Mouse (Mus musculus) brown adipose tissue, adult 24 weeks (tissue): ENCODE data around the gene Tgds. TPM values are rescaled to one million over a fixed set of nuclear protein-coding genes. Genes with fewer than 3 reads are reported as not detected.
"Not testable (repeated sequence)": the region's sequence is repeated elsewhere in the genome, so short reads cannot be mapped to it uniquely, and the experiment has no call there.

Experiments
- H3K27ac ChIP-seq: fragments of 200-500 bp; replicated peaks from 2 replicates; pipeline ENCODE4 v1.5.1; 2012; ENCODE audit warnings: low read depth, mild to moderate bottlenecking, low read length
- H3K4me1 ChIP-seq: fragments of 200-500 bp; 2 replicates; pipeline ENCODE4 v1.6.1; 2012; ENCODE audit warnings: low read length, mixed read lengths; ENCODE audit not compliant: control insufficient read depth, insufficient read depth, insufficient read length
- H3K4me3 ChIP-seq: fragments of 200-500 bp; 2 replicates; pipeline ENCODE4 v1.5.1; 2012; ENCODE audit warnings: low read depth, mild to moderate bottlenecking, low read length, moderate library complexity; ENCODE audit not compliant: insufficient read depth
- polyA plus RNA-seq: library from polyadenylated mRNA; stranded (reverse); fragments of >200 nt; gene quantifications from 2 replicates; pipeline ENCODE4 v1.2.4, GENCODE M21; 2012; ENCODE audit not compliant: missing spikeins, insufficient read depth, insufficient read length

Gene Tgds
- polyA plus RNA-seq, 1 experiment = 14.8 TPM

- H3K4me1 ChIP-seq = no peaks in the 10 kb centered on the region
- H3K4me3 ChIP-seq = no peak overlapping the region
- 0 out of 2 replicates have a peak overlapping the region, but pooled peaks have one; percentile 20 for H3K27ac ChIP-seq
Observed at GRCm38 (mm10) chr14:118151651-118152293, 19.2 kb upstream of the Tgds start.

- no peak overlapping the region for H3K4me3 ChIP-seq
- H3K4me1 ChIP-seq = no peaks in the 10 kb centered on the region
- H3K27ac ChIP-seq = no peak overlapping the region
Observed at GRCm38 (mm10) chr14:118150656-118151551, 18.3 kb upstream of the Tgds start.

DNA sequence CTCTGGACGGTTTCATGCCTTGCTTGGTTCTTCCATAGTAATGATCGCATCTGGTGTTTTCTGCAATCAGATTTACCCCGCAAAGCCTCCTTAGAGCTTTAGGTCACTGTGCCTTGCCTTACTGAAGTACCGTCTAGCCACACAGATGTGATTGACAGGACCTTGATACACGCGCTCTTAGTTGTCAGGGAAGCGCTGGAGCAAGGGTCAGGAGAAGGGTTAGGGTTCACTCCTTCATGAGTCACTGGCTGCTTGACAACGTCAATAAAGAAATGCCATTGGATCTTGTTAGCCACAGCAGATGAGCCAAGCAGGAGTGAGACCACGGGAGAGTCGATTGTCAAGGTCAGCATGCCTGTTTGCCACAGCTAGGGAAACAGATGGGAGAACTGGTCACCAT is 16.0 kb upstream of the Tgds start:
- Histone ChIP-seq H3K4me1 (no peaks in the 10 kb centered on the region), H3K27ac (no peak overlapping the region), H3K4me3 (no peak overlapping the region)

DNA sequence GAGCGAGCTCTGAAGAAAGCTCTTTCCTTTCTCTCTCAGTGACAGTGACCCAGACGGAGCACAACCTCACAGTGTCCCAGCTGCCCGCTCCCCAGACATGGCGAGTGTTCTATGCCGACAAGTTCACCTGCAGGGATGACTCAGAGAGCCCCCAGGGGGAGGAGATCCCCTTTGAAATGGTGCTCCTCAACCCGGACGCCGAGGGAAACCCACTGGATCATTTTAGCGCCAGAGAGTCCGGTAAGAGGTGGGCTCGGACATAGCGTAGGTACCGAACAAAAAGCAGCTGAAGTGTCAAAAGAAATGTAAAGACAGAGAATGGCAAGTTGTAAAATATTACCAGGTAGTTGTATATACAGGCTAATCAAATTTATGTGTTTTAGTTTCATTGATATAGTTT is 15.5 kb upstream of the Tgds start:
- no peak overlapping the region for H3K4me3 ChIP-seq
- no peak overlapping the region for H3K27ac ChIP-seq
- H3K4me1 ChIP-seq = no peaks in the 10 kb centered on the region

DNA sequence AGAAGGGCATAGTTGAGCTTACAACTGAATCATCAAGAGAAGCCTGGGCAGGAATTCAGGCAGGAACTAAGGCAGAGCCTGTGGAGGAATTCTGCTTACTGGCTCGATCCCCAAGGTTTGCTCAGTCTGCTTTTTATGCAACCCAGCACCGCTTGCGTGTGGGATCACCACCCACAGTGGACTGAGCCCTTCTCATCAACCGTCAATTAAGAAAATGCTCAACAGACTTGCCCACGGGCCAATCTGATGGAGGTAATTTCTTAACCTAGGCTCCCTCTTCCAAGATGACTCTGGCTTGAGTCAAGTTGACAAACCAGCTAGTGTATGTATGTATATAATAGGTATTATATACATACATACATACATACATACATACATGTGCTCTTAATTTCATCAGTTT is 9.7 kb upstream of the Tgds start:
- Histone ChIP-seq H3K4me1 (no peaks in the 10 kb centered on the region), H3K27ac (no peak overlapping the region), H3K4me3 (no peak overlapping the region)

GRCm38 (mm10) chr14:118137487-118137886 is 4.9 kb upstream of the Tgds start:
- Histone ChIP-seq H3K4me3 (peak overlapping the region; percentile 72), H3K27ac (no peak overlapping the region), H3K4me1 (no peaks in the 10 kb centered on the region)

GRCm38 (mm10) chr14:118136744-118137452 is 4.3 kb upstream of the Tgds start, which contains the start of gene Gpr180:
Gpr180 (plus strand) TSS chr14:118137158.
- Histone ChIP-seq H3K4me1 (no peaks in the 10 kb centered on the region; the same call in 1 of the 2 replicates), H3K27ac (peak within 1 kb of the TSS; percentile 85), H3K4me3 (peak within 1 kb of the TSS; percentile 72)

GRCm38 (mm10) chr14:118131931-118132641 is 469 bp downstream of the Tgds start:
- Histone ChIP-seq H3K4me3 (peak overlapping the region; percentile 91), H3K27ac (peak overlapping the region; percentile 37; the same call in 1 of the 2 replicates), H3K4me1 (peaks cover 7% of the 10 kb centered on the region; the same call in 1 of the 2 replicates)

DNA sequence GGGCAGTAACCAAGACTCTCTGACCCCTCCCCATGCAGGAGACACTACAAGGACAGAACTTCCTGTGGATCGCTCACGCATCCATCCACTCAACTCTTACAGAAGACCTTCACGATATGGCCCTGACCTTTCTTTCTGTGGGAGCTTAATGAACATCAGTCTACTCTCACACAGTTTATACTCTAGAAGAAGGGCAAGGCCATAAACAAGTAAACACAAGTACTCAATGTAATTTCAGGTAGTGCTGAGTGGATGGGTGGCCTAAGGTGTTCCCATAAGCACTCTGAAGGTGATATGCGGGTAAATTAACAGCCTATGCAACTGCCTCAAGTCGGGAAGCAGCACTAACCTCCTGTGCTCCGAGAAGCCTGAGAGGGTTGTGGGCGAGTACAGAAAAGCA is 1.1 kb downstream of the Tgds start:
- no peak overlapping the region for H3K27ac ChIP-seq
- peaks cover 7% of the 10 kb centered on the region; the same call in 1 of the 2 replicates for H3K4me1 ChIP-seq
- peak overlapping the region; percentile 91 for H3K4me3 ChIP-seq

DNA sequence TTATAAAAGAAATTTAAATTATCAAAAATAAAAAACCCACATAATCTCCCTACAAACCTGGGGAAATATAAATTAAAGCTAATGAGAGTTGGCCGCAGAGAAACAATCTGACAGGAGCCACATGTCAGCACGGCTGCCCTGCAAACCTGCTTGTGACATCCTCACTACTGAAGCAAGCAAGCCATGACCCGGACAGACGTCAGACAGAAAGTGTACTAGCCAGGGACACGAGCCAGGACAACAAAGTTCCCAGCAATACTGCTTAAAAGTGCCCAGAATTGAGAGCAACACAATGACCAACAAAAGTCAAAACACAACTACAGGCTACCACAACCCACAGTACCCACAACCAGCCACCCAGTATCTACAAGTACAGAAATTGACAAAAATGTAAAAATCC is 6.3 kb downstream of the Tgds start:
- H3K27ac ChIP-seq = no peak overlapping the region
- no peak overlapping the region for H3K4me3 ChIP-seq
- peaks cover 4% of the 10 kb centered on the region; the same call in 1 of the 2 replicates for H3K4me1 ChIP-seq

DNA sequence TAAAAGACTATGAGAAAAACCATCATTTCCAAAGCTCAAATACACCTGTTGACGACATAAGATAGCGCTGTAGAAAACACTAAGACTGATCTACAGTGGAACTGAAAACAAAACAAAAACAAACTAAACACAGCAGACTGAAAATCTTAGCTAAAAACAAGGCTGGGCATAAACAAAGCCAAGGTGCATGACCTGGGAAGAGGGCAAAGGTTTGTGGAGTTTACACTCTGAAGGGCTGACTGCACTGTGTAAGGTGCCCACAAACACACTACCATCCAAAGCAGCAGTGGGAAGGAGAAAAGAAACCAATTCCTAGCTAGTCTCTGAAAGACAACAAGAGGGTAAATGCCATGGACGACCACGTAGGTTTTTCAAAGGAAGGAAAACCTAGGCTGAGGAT is 7.8 kb downstream of the Tgds start:
- Histone ChIP-seq H3K4me1 (peaks cover 3% of the 10 kb centered on the region; the same call in 1 of the 2 replicates), H3K4me3 (no peak overlapping the region), H3K27ac (no peak overlapping the region)

DNA sequence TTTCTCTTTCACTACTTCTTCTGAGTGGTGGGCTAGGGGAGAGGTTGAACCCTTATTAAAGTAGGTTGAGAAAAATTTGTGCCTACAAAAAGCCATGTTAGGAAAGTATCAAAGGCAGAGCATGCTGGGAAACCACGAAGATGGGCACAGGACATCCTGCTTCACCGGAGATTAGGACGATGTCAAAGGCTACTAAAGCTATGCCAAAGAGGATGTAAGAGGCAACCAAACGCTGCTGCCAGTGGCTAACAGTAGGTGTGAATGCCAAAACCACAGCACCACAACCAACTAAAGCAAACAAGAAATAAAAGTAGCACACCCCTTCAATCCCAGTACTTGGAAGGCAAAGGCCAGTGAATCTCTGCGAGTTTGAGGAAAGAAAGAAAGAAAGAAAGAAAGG is 8.4 kb downstream of the Tgds start:
- Histone ChIP-seq H3K4me1 (peaks cover 3% of the 10 kb centered on the region; the same call in 1 of the 2 replicates), H3K27ac (no peak overlapping the region), H3K4me3 (no peak overlapping the region)

- no peak overlapping the region for H3K27ac ChIP-seq
- no peaks in the 10 kb centered on the region for H3K4me1 ChIP-seq
- no peak overlapping the region for H3K4me3 ChIP-seq
Observed at GRCm38 (mm10) chr14:118113116-118113515, 19.4 kb downstream of the Tgds start.

GRCm38 (mm10) chr14:118107479-118107878 is 25.1 kb downstream of the Tgds start:
- not testable (repeated sequence) for H3K4me1 ChIP-seq, H3K27ac ChIP-seq, H3K4me3 ChIP-seq
